Mouse (Mus musculus): Measurements from ENCODE around the gene Msrb3.

Gene Msrb3

GRCm38 (mm10) chr10:120810832-120811571 is 87.9 kb downstream of the Msrb3 start:
- DNase-seq (ENCODE audit: low read depth, low spot score), result no peak

GRCm38 (mm10) chr10:120810053-120810696 is 88.7 kb downstream of the Msrb3 start:
- no peak for DNase-seq (ENCODE audit: low read depth, low spot score)

GRCm38 (mm10) chr10:120808167-120808566 is 90.7 kb downstream of the Msrb3 start:
- no peak for DNase-seq (ENCODE audit: low read depth, low spot score)

- DNase-seq (ENCODE audit: low read depth, low spot score), result no peak
These were observed 97.8 kb downstream of the Msrb3 start for GRCm38 (mm10) chr10:120801127-120801526.

- no peak for DNase-seq (ENCODE audit: low read depth, low spot score)
These were observed 99.4 kb downstream of the Msrb3 start for GRCm38 (mm10) chr10:120799479-120799878.

- no peak for DNase-seq (ENCODE audit: low read depth, low spot score)
These were observed 102.2 kb downstream of the Msrb3 start for GRCm38 (mm10) chr10:120796749-120797148.

- no peak for DNase-seq (ENCODE audit: low read depth, low spot score)
These were observed 104.5 kb downstream of the Msrb3 start for GRCm38 (mm10) chr10:120794391-120794817.

- DNase-seq (ENCODE audit: low read depth, low spot score), result no peak
These were observed 106.6 kb downstream of the Msrb3 start for GRCm38 (mm10) chr10:120792191-120792765.

GRCm38 (mm10) chr10:120791438-120791837 is 107.5 kb downstream of the Msrb3 start:
- DNase-seq (ENCODE audit: low read depth, low spot score), result no peak

GRCm38 (mm10) chr10:120787202-120787601 is 111.7 kb downstream of the Msrb3 start:
- no peak for DNase-seq (ENCODE audit: low read depth, low spot score)

GRCm38 (mm10) chr10:120784516-120784915 is 114.4 kb downstream of the Msrb3 start:
- DNase-seq (ENCODE audit: low read depth, low spot score), result no peak

GRCm38 (mm10) chr10:120783393-120783792 is 115.5 kb downstream of the Msrb3 start:
- no peak for DNase-seq (ENCODE audit: low read depth, low spot score)

- DNase-seq (ENCODE audit: low read depth, low spot score), result no peak
These were observed 121.4 kb downstream of the Msrb3 start for GRCm38 (mm10) chr10:120777499-120777898.

GRCm38 (mm10) chr10:120775361-120775760 is 123.5 kb downstream of the Msrb3 start:
- DNase-seq (ENCODE audit: low read depth, low spot score), result no peak

- no peak for DNase-seq (ENCODE audit: low read depth, low spot score)
These were observed 131.5 kb downstream of the Msrb3 start for GRCm38 (mm10) chr10:120767418-120767817.

GRCm38 (mm10) chr10:120765398-120765797 is 133.5 kb downstream of the Msrb3 start:
- DNase-seq (ENCODE audit: low read depth, low spot score), result no peak

GRCm38 (mm10) chr10:120763656-120764466 is 135.0 kb downstream of the Msrb3 start:
- no peak for DNase-seq (ENCODE audit: low read depth, low spot score)

- no peak for DNase-seq (ENCODE audit: low read depth, low spot score)
These were observed 135.9 kb downstream of the Msrb3 start for GRCm38 (mm10) chr10:120762958-120763357.

GRCm38 (mm10) chr10:120760679-120761078 is 138.2 kb downstream of the Msrb3 start:
- no peak for DNase-seq (ENCODE audit: low read depth, low spot score)

GRCm38 (mm10) chr10:120759883-120760282 is 139.0 kb downstream of the Msrb3 start:
- no peak for DNase-seq (ENCODE audit: low read depth, low spot score)

- no peak for DNase-seq (ENCODE audit: low read depth, low spot score)
These were observed 146.4 kb downstream of the Msrb3 start for GRCm38 (mm10) chr10:120752454-120752853.

- DNase-seq (ENCODE audit: low read depth, low spot score), result peak; percentile 6
These were observed 147.1 kb downstream of the Msrb3 start for GRCm38 (mm10) chr10:120751821-120752261.

Measured in skeletal muscle tissue, adult 2 months (tissue).